Mouse (Mus musculus) heart, postnatal 10 days (tissue): ENCODE measurements around the gene Prr14l. TPM values are rescaled to one million over a fixed set of nuclear protein-coding genes. Genes with fewer than 3 reads are reported as not detected.
"Not testable (repeated sequence)": the region's sequence is repeated elsewhere in the genome, so short reads cannot be mapped to it uniquely, and the experiment has no call there.

ENCODE experiments used
- DNase-seq, 2 experiments: peaks; one replicate each; pipeline ENCODE4 v3.0.0; 2021
- intact Hi-C: fragments of 180-260 bp; cut with DNase I; formaldehyde crosslinking; loops from one replicate; pipeline ENCODE4 v1.15.1; 2025
- total RNA-seq, 2 experiments: library from RNA; stranded (reverse); gene quantifications; 2 replicates each; pipeline ENCODE4 v1.2.3; 2021

Gene Prr14l
- total RNA-seq, 2 experiments from 2014 or later: 13.7 to 14.1 TPM

- intact Hi-C loops: no loop called here
- no peak for DNase-seq
These were observed 38.7 kb downstream of the Prr14l start for GRCm38 (mm10) chr5:32815396-32815795.

- DNase-seq, intact Hi-C loops: not testable (repeated sequence)
These were observed 67.6 kb downstream of the Prr14l start for GRCm38 (mm10) chr5:32786454-32786853.

GRCm38 (mm10) chr5:32785313-32785915 is 68.6 kb downstream of the Prr14l start, which contains the start of gene Pisd:
Gene Pisd, minus strand, starts transcription at chr5:32785646.
- intact Hi-C loops: no loop called here
- peak; percentile 96 for DNase-seq

GRCm38 (mm10) chr5:32784726-32785125 is 69.3 kb downstream of the Prr14l start:
- intact Hi-C loops: no loop called here
- no peak for DNase-seq

- intact Hi-C loops: no loop called here
- DNase-seq: no peak
These were observed 72.5 kb downstream of the Prr14l start for GRCm38 (mm10) chr5:32781596-32781995.

GRCm38 (mm10) chr5:32778168-32778567 is 75.9 kb downstream of the Prr14l start:
- DNase-seq: no peak
- intact Hi-C loops: no loop called here

- intact Hi-C loops: no loop called here
- DNase-seq: no peak
These were observed 81.7 kb downstream of the Prr14l start for GRCm38 (mm10) chr5:32772361-32772760.

- no peak for DNase-seq
- intact Hi-C loops: no loop called here
These were observed 86.3 kb downstream of the Prr14l start for GRCm38 (mm10) chr5:32767636-32768373.

- no peak for DNase-seq
- intact Hi-C loops: no loop called here
These were observed 87.1 kb downstream of the Prr14l start for GRCm38 (mm10) chr5:32767004-32767403.

- DNase-seq: peak; percentile 58 to 59
- intact Hi-C loops: no loop called here
These were observed 92.4 kb downstream of the Prr14l start for GRCm38 (mm10) chr5:32761566-32762140.

- intact Hi-C loops: no loop called here
- DNase-seq: peak; percentile 36 to 38
These were observed 93.3 kb downstream of the Prr14l start for GRCm38 (mm10) chr5:32760787-32761186.

GRCm38 (mm10) chr5:32760352-32760751 is 93.7 kb downstream of the Prr14l start:
- DNase-seq, intact Hi-C loops: not testable (repeated sequence)

- intact Hi-C loops: no loop called here
- no peak for DNase-seq
These were observed 94.4 kb downstream of the Prr14l start for GRCm38 (mm10) chr5:32759662-32760061.

GRCm38 (mm10) chr5:32756141-32756540 is 97.9 kb downstream of the Prr14l start:
- intact Hi-C loops: no loop called here
- DNase-seq: no peak

- intact Hi-C loops: no loop called here
- no peak for DNase-seq
These were observed 102.3 kb downstream of the Prr14l start for GRCm38 (mm10) chr5:32751736-32752135.

- intact Hi-C loops: no loop called here
- DNase-seq: no peak
These were observed 105.1 kb downstream of the Prr14l start for GRCm38 (mm10) chr5:32748936-32749335.

GRCm38 (mm10) chr5:32747650-32748375 is 106.2 kb downstream of the Prr14l start:
- DNase-seq: peak; percentile 72 to 78
- intact Hi-C loops: loop anchor here (1.0 to 2.0 kb wide), 2 partner anchors 34 to 159 kb away; no protein-coding TSS in a partner anchor

GRCm38 (mm10) chr5:32745705-32746655 is 108.1 kb downstream of the Prr14l start:
- DNase-seq: peak; percentile 88 to 90
- intact Hi-C loops: loop anchor here (2.0 kb wide), 1 partner anchor 157 kb away; no protein-coding TSS in a partner anchor

- DNase-seq: peak in 1 of 2 experiments; percentile 24
- intact Hi-C loops: no loop called here
These were observed 111.9 kb downstream of the Prr14l start for GRCm38 (mm10) chr5:32742149-32742548.

- DNase-seq, intact Hi-C loops: not testable (repeated sequence)
These were observed 112.7 kb downstream of the Prr14l start for GRCm38 (mm10) chr5:32741377-32741776.
